Mouse (Mus musculus) heart, postnatal 36 days (tissue): ENCODE data around the gene Tnfaip3. TPM values are rescaled to one million over a fixed set of nuclear protein-coding genes. Genes with fewer than 3 reads are reported as not detected.

Experiments
- DNase-seq, 2 experiments: peaks; one replicate each; pipeline ENCODE4 v3.0.0; 2021 to 2022
- intact Hi-C: fragments of 180-260 bp; cut with DNase I; formaldehyde crosslinking; loops from one replicate; pipeline ENCODE4 v1.15.1; 2025
- total RNA-seq, 2 experiments: library from RNA; stranded (reverse); gene quantifications; 2 replicates each; pipeline ENCODE4 v1.2.3; 2021

The Tnfaip3 gene
- total RNA-seq, 2 experiments from 2014 or later, result 2.1 to 2.7 TPM

GRCm38 (mm10) chr10:18983514-18983913, 31.9 kb downstream of the Tnfaip3 start:
- intact Hi-C loops, result no loop called here

GRCm38 (mm10) chr10:18974486-18974885, 41.0 kb downstream of the Tnfaip3 start:
- intact Hi-C loops, result no loop called here
- DNase-seq, result no peak

More at GRCm38 (mm10) chr10:18983514-18983913, 31.9 kb downstream of the Tnfaip3 start:
- DNase-seq, result no peak

GRCm38 (mm10) chr10:18966893-18967292, 48.6 kb downstream of the Tnfaip3 start:
- intact Hi-C loops, result no loop called here
- no peak for DNase-seq

GRCm38 (mm10) chr10:18965601-18966000, 49.9 kb downstream of the Tnfaip3 start:
- DNase-seq, result no peak
- intact Hi-C loops, result no loop called here

GRCm38 (mm10) chr10:18964856-18965255, 50.6 kb downstream of the Tnfaip3 start:
- no peak for DNase-seq
- intact Hi-C loops, result no loop called here

- intact Hi-C loops, result no loop called here
- no peak for DNase-seq
Measured at GRCm38 (mm10) chr10:18959777-18960492, 55.5 kb downstream of the Tnfaip3 start.

GRCm38 (mm10) chr10:18953706-18954071, 61.8 kb downstream of the Tnfaip3 start:
- intact Hi-C loops, result loop anchor here (1.0 to 5.0 kb wide), 3 partner anchors 64 to 233 kb away; partner anchors contain the start of gene Tnfaip3
- no peak for DNase-seq

GRCm38 (mm10) chr10:18953011-18953705, 62.3 kb downstream of the Tnfaip3 start:
- DNase-seq, result no peak
- intact Hi-C loops, result loop anchor here (1.0 to 5.0 kb wide), 3 partner anchors 64 to 233 kb away; partner anchors contain the start of gene Tnfaip3

Other genes with a start within 250 kb of the Tnfaip3 start
- gene Gm4922, start 228.9 kb downstream of the Tnfaip3 start, total RNA-seq, result not detected
- gene Perp, start 170.6 kb downstream of the Tnfaip3 start, total RNA-seq, result 100 to 1,000 TPM; 108 to 119 TPM